Mouse (Mus musculus) R1 (cell line): ENCODE measurements around the gene Borcs6.

Experiments used
- DNase-seq: peaks from one replicate; pipeline ENCODE4 v3.0.0-alpha.2; 2018; ENCODE audit warnings: low read depth, low spot score

Borcs6 gene

DNA sequence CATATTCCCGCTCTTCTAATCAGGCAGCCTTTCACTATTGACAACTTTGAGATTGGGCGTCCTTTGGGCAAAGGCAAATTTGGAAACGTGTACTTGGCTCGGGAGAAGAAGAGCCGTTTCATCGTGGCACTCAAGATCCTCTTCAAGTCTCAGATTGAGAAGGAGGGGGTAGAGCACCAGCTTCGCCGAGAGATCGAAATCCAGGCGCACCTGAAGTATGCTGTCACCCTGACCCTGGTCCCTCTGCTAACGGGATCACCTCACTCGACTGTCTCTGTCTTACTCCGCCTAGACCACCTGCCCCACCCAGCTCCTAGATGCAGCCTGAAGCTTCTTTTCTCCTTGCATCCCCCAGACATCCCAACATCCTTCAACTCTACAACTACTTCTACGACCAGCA is 11.4 kb upstream of the Borcs6 start:
- DNase-seq = no peak

DNA sequence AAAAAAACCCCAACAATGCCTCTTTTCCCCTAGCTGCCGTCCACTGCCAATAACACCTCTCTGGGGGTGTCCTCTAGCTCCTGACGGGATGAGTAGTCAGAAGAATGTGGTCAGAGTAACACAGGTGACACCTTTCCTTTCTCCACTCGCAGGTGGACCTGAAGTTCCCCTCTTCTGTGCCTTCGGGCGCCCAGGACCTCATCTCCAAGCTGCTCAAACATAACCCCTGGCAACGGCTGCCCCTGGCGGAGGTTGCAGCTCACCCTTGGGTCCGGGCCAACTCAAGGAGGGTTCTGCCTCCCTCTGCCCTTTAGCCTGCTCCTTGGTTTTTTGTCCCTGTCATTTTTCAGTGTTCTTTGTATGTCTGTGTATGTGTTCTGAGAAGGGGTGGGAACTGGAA is 8.8 kb upstream of the Borcs6 start:
- no peak for DNase-seq

DNA sequence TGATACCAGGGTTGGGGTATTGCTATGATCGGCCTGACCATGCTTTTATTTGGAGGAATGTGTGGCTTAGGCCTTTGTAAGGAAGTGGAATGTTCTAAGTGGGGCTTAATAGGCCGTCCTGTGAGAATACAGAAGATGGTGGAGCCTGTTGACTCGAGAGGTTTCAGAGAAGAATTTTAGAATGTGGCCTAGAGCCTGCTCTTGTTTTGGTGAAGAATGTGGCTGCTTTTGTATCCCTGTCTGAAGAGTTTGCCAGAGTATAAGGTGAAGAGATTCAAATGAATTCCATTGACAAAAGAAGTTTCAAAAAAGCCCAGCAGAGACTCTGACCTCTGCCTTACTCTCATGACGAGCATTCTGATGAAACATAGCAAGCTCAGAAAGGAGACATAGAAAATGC is 7.7 kb upstream of the Borcs6 start:
- no peak for DNase-seq

DNA sequence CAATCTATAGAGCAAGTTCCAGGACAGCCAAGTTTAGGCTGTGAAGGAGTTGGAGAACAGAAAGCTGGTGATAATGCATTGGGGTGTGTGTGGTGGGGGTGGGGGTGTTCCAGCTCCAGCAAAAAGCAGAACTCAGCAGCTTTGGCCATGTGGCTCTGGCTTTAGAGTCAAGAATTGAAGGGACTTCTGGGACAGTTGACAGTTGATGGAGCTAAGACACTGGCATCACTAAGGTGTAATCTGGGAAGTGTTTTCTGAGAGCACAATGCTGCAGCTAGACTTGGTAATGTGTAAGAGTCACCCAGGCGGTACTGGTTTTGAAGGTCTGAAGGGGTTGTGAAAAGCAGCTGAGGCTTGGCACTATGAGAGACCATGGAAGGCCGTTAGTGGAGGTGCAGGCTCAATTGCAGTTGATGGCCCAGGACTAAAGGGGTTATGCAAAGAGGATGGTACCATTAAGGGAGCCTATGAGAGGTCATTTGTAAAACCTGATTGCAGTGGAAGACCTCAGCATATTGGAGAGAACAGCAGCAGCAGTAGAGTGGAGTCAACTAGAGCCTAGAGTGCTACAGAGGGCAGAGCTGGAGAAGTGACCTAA is 6.6 kb upstream of the Borcs6 start:
- no peak for DNase-seq

DNA sequence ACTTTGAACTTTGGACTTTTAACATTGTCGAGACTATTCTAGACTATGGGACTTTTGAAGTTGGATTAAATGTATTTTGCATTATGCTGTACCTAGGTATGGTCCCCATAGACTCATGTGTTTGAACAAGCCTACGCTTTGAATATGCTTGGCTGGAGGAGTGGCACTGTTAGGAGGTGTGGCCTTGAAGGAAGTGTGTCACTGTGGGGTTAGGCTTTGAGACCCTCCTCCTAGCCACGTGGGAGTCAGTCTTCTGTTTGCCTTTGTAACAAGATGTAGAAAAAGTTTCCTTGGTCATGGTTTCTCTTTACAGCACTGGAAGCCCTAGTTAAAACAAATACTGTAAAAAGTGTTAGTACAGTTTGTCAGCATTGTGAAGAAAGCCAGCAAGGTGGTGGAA is 5.7 kb upstream of the Borcs6 start:
- DNase-seq = peak; percentile 76

DNA sequence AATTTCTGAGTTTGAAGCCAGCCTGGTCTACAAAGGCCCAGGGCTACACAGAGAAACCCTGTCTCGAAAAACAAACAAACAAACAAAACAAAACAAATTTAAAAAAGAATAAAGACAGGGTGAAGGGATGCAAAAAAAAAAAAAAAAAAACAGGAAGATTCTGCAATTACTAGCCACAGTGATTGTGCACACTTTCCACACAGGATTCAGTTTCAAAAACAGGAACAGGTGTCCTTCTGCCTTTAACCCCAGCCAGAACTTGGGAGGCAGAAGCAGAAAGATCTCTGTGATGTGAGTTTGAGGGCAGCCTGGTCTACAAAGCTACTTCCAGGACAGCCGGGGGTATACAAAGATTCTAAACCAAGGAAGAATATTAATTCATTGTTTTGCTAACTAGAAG is 1.3 kb upstream of the Borcs6 start:
- DNase-seq = no peak

DNA sequence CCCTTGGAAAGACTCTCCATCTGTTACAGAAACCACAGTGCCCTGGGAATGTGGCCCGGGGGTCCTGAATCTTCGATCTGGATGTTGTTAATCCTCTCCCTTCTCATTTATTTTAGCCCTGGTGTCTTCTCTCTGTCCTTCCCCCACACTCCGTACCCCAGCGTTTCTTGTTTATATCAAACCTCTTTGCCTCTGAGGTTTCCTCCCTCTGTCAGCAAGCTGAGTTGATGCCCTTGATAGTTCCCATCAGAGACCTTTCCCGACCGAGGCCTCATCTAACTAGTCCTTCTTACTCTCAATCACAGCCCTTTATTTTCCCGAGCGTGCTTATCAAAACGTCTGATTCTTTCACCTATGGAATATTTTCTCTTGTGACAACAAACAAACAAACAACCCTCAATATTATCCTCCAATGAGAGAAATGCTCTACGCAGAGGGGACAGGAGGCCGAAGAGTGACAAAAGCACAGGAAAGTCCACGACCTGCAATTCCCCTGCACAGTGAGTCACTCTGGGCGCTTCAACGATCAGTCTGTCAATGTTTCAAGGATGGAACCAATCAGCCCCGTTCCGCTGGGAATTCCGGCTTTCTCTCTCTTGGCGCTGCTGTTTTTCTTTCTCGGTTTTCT is 674 bp upstream of the Borcs6 start:
- DNase-seq = no peak

DNA sequence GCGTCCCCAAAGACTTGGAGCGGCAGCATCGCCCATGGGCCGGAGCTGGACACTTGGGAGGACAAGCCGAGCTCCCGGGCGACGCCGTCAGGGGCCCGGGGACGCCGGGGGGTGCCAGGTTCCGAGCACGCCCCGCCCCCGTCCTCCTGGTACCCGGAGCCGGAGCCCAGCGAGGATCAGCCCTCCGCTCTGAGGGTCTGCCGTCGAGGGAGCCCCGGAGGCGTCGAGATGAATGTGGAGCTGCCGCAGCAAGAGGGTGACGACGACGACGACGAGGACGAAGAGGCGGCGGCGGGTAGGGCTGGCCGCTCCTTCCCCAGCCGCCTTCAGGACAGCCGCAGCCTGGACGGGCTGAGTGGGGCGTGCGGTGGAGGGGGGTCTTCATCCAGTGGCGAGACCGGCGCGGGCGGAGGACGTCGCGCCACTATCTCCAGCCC is 476 bp downstream of the Borcs6 start:
- DNase-seq = no peak

DNA sequence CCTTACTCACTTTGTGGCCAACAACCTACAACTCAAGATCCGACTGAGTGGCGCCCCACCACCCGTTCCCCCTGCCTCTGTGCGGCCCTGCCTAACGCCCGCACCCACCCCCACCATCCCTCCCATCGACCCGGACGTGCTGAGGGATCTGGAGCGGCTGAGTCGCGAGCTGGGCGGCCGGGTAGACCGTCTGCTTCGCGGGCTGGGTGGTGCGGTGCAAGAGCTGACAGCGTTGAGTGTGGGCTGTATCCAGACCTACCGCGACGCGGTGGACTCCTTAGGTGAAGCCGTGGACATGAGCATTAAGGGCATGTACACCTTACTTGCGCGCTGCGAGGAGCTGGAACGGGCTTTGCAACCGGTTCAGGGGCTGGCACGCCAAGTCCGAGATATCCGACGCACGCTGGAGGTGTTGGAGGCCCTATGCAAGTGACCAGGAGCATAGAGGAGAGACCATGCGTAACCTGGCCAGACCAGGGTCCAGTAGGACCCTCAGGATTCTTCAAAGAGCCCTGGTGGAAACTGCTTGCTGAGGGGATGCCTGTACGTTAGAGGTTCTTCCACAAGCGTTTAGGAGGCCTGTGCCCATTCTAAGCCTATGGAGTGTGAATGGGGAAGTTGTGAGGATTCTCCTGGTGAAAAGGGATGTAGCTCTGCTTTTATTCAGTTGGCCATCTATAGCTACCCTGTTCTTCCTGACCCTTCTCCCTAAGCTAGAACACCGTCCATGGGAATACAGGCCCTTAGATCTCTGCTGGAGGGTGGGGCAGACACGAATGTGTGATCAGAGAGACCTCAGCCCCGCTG is 1.1 kb downstream of the Borcs6 start:
- DNase-seq = no peak

DNA sequence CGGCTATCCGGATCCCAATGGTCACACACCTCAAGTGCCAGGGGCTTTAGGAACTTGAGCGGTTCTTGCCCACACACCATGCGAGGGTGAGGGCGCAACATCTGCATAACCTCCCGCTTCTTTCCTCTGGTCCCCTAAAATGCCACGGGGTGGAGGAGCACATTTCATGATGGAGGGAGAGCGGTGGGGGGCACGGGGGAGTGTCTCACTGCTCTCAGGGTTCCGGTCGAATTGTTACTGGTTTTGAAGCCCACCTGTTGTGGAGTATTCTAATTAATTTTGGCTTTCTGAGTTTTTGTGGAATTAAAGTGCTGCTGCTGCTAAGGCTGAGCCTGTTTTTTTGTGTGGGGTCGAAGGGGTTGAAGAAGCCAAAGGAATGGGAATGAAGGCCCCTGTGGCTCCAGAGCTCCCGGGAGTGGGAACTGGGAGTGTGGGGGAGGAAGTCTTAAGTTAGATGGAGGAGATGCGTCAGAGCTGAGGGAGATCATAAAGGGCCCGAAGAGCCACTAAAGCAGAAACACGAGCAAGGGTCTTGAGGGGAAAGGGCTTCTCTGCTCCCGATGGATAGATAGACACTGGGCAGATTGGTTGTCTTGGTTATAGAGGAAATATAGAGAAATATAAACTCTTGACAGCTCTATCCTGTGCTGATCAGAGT is 1.9 kb downstream of the Borcs6 start:
- no peak for DNase-seq

DNA sequence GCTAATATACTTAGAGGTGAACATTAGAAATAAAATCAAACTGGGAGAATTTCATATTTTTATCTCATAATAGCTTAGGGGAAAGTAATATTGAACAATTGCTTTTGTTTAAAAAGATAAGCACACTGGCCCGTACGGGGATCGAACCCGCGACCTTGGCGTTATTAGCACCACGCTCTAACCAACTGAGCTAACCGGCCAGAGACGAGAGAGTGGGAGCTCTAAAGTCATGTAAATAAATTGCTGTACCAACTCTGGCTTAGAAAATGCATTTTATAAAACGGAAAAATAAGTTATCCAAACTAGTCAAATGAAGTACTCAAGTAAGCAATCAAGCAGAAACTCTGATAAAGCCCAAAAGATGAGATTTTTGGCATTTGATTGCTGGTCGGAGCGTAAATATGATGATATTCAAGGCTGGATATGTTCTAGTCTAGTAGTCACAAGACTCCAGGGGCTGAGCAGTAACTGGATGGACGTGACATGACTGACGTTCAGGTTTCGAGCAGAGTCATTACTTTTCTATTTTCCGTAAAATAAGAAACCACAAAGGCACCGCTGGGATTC is 2.8 kb downstream of the Borcs6 start:
- peak; percentile 66 for DNase-seq

DNA sequence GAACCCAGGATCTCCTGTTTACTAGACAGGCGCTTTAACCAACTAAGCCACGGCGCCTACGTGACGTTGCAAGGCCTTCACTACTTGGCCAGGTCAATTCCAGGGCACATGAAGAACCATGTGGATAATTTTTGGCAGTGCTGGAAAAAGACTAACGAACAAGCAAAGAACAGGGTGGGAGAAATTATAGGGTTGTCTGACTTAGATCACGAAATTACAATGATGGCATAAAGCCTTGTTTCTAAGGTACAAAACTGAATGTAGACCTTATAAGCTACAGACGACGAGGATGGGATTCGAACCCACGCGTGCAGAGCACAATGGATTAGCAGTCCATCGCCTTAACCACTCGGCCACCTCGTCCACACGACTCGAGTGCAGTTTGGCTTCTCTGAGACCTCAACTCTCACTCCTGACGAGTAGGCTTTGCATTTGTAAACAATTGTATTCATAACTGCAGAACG is 3.3 kb downstream of the Borcs6 start:
- peak; percentile 95 for DNase-seq

DNA sequence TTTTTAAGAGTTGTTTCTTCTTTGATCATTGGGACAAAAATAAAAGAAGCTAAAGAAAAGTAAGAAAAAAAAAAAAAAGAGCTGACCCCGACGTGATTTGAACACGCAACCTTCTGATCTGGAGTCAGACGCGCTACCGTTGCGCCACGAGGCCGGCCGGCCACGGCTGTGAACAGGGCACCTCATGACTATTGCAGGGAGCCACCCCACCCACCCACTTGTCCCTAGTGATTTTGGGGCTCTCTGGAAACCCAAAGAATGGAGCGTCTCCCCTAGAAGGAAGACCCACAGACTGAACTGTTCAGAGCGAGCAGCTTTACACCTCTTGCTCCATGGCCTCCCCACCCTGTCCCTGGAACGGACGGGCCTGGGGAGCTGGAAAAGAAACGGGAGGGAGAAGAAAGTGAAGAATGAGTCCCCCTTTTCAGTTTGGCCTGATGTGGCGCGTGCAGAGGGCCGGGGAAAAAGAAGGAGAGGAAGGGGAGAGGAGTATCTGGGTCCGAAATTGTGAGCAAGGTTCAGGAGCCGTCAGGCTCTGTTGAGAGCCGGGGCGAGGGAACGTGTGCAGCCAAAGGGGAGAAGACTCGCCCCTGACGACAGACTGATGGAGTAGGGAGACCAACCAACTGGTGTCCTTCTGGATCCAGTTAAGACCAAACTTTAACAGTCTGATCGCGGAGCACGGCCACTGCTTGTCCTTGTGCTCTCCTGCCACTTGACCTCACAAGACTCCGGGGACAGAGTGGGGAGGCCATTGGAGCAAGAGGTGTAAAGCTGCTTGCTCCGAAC is 4.1 kb downstream of the Borcs6 start:
- DNase-seq = peak; percentile 83

DNA sequence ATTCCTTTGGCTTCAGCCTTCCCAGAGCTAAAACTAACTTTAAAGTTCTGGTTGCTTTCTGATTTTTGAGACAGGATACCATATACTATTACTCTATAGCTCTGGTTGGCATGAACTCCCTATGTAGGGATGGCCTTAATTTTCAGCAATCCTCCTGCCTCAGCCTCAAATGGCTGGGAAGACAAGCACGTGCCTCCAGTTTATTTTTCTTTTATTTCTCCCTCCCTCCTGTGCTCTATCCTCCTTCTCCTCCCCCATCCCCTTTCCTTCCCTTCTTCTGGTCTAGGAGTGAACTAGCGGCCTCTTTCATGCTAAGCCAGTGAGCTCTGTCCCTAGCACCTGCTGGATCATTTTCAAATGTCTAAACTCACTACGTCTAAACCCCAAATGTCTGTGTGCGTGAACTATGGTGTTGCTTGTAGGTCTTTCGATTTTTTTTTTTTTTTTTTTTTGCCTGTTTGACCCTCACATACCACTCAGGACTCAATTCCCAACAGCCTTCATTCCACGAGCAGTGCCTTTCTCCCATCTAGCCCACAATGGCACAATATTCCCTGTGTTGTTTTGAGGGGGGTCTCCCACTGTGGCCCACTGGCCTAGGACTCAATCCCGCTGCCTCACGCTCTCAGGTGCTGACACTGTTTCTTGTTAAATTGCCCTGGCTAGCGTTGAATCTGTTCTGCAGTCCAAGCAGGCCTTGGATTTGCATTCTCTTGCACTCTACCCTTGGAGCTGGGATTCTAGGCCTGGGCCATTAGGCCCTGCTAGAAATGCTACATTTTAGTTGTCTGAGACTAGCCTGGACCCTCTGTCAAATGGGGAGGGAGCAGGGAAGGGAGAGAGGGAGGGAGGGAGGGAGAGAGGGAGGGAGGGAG is 5.0 kb downstream of the Borcs6 start:
- DNase-seq = no peak

DNA sequence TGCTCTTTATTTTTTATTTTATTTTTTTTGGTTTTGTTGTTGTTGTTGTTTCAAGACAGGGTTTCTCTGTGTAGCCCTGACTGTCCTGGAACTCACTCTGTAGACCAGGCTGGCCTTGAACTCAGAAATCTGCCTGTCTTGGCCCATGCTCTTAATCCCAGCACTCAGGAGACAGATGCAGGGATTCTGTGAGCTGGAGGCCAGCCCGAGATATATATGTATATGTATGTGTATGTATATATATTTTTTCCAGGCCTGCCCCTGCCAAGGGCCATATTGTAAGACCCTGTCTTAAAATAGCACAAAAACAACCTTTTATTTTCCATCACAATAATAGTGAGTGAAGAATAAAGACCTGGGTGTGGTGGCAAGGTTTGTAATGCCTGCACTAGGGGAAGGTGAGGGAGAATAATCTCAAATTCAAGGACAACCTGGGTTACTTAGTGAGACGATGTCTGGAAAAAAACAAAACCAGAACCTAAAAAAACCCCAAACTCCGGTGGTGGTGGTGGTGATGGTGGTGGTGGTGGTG is 5.9 kb downstream of the Borcs6 start:
- no peak for DNase-seq

DNA sequence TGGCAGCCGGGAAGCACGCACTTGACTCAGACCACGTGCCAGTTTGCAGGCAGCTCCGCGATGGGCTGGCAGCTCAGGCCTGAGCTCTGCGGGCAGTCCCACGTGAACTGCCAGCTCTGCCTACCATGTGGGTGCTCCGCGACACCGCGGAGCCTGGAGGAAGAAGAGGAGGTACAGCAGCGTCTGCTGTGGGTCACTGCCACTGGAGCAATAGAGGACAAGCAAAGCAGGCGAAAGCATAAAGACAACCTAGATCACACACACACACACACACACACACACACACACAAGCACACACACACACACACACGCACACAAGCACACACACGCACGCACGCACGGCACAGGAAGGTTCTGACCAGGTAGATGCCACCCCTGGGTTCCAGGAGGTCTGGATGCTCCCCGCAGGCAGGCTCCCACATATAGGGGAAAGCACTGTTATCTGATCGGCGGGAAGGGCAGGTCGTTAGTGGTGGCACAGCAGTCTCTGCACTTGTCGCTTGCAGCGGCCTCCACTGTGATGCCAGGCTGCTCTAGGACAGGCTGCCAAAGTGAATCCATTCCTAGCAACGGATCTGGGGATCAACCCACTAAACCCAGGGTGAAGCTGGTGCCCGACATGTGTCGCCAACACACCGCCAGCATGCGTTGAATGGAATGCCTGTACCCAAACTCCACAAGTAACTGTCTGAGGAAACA is 6.8 kb downstream of the Borcs6 start:
- DNase-seq = peak; percentile 57

DNA sequence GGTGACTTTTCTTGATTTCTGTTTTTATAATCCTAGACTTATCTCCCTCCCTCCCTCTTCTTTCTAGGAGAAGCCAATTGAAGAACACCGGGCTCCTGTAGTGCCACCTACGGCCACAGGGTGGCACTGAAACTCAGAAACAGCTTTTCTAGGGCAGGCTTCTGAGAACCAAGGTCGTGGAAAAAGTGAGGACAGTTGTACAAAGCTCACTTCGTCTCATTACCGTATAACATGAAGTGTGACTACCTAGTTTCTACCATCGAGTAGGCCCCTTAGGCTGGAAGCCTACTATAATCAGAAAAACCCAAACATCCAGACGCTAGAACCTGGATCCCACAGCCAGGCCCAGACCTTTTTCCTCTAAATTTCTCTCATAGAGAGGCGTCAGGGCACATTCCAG is 7.4 kb downstream of the Borcs6 start:
- DNase-seq = peak; percentile 91

DNA sequence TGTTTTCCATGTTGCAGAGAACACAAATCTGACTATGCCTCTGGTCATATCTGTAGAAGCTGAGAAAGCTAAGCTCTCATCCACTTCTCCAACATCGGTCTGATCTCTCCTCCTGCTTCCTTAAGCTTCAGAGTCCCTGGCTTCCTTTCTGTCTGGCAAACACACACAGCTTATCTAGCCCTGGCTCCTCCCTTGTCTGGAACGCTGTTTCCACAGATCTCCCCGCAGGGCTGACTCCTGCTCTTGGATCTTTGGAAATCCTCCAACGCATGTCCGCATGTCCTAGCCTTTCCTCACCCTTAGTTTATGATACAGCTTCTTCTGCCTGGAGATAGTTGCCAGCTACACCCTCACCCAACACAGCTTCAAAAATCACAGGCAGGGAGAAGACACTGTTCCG is 8.1 kb downstream of the Borcs6 start:
- no peak for DNase-seq

DNA sequence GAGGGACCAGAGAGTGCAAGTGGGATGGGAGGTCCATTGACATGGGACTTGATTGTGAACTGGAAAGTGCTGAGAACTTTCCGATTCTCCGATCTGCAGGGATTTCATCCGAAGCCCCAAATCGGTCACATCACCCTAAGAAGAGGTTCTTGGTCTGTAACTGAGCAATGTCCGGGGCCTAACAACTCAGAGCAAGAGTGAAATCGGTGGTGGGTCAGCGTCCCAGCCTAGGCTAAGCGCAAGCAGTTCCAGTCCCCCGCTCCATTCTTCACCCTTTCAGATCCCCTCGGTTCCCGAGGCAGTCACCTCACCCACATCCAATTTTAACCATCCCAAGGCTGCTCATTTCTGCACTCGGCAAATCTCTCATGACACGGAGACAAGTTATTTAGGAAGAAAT is 10.6 kb downstream of the Borcs6 start:
- DNase-seq = no peak
